8 mouse cellular contexts compared by ENCODE assay signal in genomic region chr6:127034760-127035159, GRCm38 (mm10). TPM values are rescaled to one million over a fixed set of nuclear protein-coding genes. Genes with fewer than 3 reads are reported as not detected.
DNase-seq lines count a peak whose midpoint lies in the region; ATAC-seq and TF ChIP-seq lines count a peak whose summit lies in the region.

No protein-coding gene starts in this region.

- 0 out of 2 replicates have a peak, but pooled peaks have one; percentile 66 for ATAC-seq in forebrain, embryonic 11.5 days (replicated peaks; ENCODE audit: low FRiP score)
- ATAC-seq in hindbrain, postnatal 0 days = no peak
- peak; percentile 96 for ATAC-seq in megakaryocyte progenitor cell, adult 5-6 weeks (replicated peaks; ENCODE audit: poor library complexity)

- DNase-seq in forebrain, embryonic 11.5 days (ENCODE audit: low spot score) = no peak
- DNase-seq in forebrain, embryonic 10.5 days (ENCODE audit: extremely low spot score, low spot score) = no peak
- peak; percentile 55 for DNase-seq in embryonic facial prominence, embryonic 10.5 days (ENCODE audit: low spot score)
- DNase-seq in hindbrain, postnatal 0 days (ENCODE audit: low spot score) = peak; percentile 52
- peak; percentile 52 for DNase-seq in thymus, postnatal 4 days
- no peak for DNase-seq in spleen, postnatal 14 days (ENCODE audit: low spot score in 2 of 2)

- WGBS in forebrain, embryonic 11.5 days = 41% methylated on average over 10 of the region's 10 CpGs
- WGBS in forebrain, embryonic 10.5 days = 40% methylated on average over 10 of the region's 10 CpGs
- WGBS in embryonic facial prominence, embryonic 10.5 days = 39% methylated on average over 10 of the region's 10 CpGs
- 34% methylated on average over 10 of the region's 10 CpGs for WGBS in hindbrain, postnatal 0 days

- no peaks in the 10 kb centered on the region for H3K4me1 ChIP-seq in forebrain, embryonic 11.5 days (replicated peaks; ENCODE audit: control insufficient read depth, insufficient read depth, low read length)
- H3K4me1 ChIP-seq in forebrain, embryonic 10.5 days = peaks cover 3% of the 10 kb centered on the region; the same call in 1 of the 2 replicates
- H3K4me1 ChIP-seq in E14TG2a.4 (replicated peaks; ENCODE audit: low read depth, low read length) = peaks cover 11% of the 10 kb centered on the region
- no peaks in the 10 kb centered on the region; the same call in 1 of the 2 replicates for H3K4me1 ChIP-seq in embryonic facial prominence, embryonic 10.5 days
- H3K4me1 ChIP-seq in hindbrain, postnatal 0 days (ENCODE audit: insufficient read depth, low read length) = no peaks in the 10 kb centered on the region

- no peak overlapping the region for H3K9ac ChIP-seq in forebrain, embryonic 11.5 days (ENCODE audit: low read length)
- no peak overlapping the region for H3K9ac ChIP-seq in hindbrain, postnatal 0 days (replicated peaks; ENCODE audit: low read length)

- peak overlapping the region; percentile 3; the same call in 1 of the 2 replicates for H3K4me2 ChIP-seq in forebrain, embryonic 11.5 days (ENCODE audit: low read depth, low read length, severe bottlenecking)
- 0 out of 2 replicates have a peak overlapping the region, but pooled peaks have one; percentile 22 for H3K4me2 ChIP-seq in hindbrain, postnatal 0 days (ENCODE audit: low read depth, low read length)

- peak; percentile 53 for TF ChIP-seq CTCF in E14TG2a.4 (conservative IDR thresholded peaks at IDR 0.05; ENCODE audit: low read length)
- TF ChIP-seq CTCF in hindbrain, postnatal 0 days (IDR thresholded peaks at IDR 0.05; ENCODE audit: low read depth) = peak; percentile 62

- no peak overlapping the region for H3K4me3 ChIP-seq in forebrain, embryonic 11.5 days (ENCODE audit: low read depth, low read length)
- no peak overlapping the region for H3K4me3 ChIP-seq in forebrain, embryonic 10.5 days
- H3K4me3 ChIP-seq in E14TG2a.4 (replicated peaks; ENCODE audit: low read length) = no peak overlapping the region
- no peak overlapping the region for H3K4me3 ChIP-seq in embryonic facial prominence, embryonic 10.5 days
- no peak overlapping the region for H3K4me3 ChIP-seq in hindbrain, postnatal 0 days (ENCODE audit: low read length)

- no peaks in the 10 kb centered on the region for H3K9me3 ChIP-seq in forebrain, embryonic 11.5 days (ENCODE audit: control insufficient read depth, low read length)
- H3K9me3 ChIP-seq in forebrain, embryonic 10.5 days = no peaks in the 10 kb centered on the region
- H3K9me3 ChIP-seq in E14TG2a.4 (ENCODE audit: low read length) = no peaks in the 10 kb centered on the region
- no peaks in the 10 kb centered on the region for H3K9me3 ChIP-seq in embryonic facial prominence, embryonic 10.5 days
- no peaks in the 10 kb centered on the region for H3K9me3 ChIP-seq in hindbrain, postnatal 0 days (ENCODE audit: low read length)

- no peak overlapping the region for H3K27ac ChIP-seq in forebrain, embryonic 11.5 days (ENCODE audit: low read depth, low read length)
- no peak overlapping the region for H3K27ac ChIP-seq in forebrain, embryonic 10.5 days
- H3K27ac ChIP-seq in embryonic facial prominence, embryonic 10.5 days (replicated peaks) = no peak overlapping the region
- no peak overlapping the region for H3K27ac ChIP-seq in hindbrain, postnatal 0 days

- no peaks in the 10 kb centered on the region for H3K36me3 ChIP-seq in forebrain, embryonic 11.5 days (ENCODE audit: control insufficient read depth, insufficient read depth, low read length)
- no peaks in the 10 kb centered on the region for H3K36me3 ChIP-seq in forebrain, embryonic 10.5 days (replicated peaks)
- H3K36me3 ChIP-seq in E14TG2a.4 (ENCODE audit: insufficient read depth, low read length) = no peaks in the 10 kb centered on the region
- H3K36me3 ChIP-seq in embryonic facial prominence, embryonic 10.5 days (replicated peaks) = no peaks in the 10 kb centered on the region
- no peaks in the 10 kb centered on the region for H3K36me3 ChIP-seq in hindbrain, postnatal 0 days (ENCODE audit: insufficient read depth, low read length)

- H3K27me3 ChIP-seq in forebrain, embryonic 11.5 days (ENCODE audit: control insufficient read depth, insufficient read depth, low read length) = no peaks in the 10 kb centered on the region
- H3K27me3 ChIP-seq in forebrain, embryonic 10.5 days (ENCODE audit: poor library complexity, severe bottlenecking) = no peaks in the 10 kb centered on the region
- H3K27me3 ChIP-seq in E14TG2a.4 (ENCODE audit: insufficient read depth, low read length) = peaks cover 6% of the 10 kb centered on the region
- no peaks in the 10 kb centered on the region for H3K27me3 ChIP-seq in embryonic facial prominence, embryonic 10.5 days (replicated peaks; ENCODE audit: low read depth, poor library complexity, severe bottlenecking)
- no peaks in the 10 kb centered on the region for H3K27me3 ChIP-seq in hindbrain, postnatal 0 days (ENCODE audit: insufficient read depth, low read length)

RNA-seq across cellular contexts. Expression of gene Fgf6, which starts 19.4 kb away (rescaled TPM):
- polyA plus RNA-seq in forebrain, embryonic 11.5 days (2014; fragmentation: Nextera tagmentation; extraction: Ambion mirVana) = not detected in 2 replicates
- polyA plus RNA-seq in forebrain, embryonic 10.5 days (2016; fragmentation: Nextera tagmentation; extraction: Ambion mirVana) = not detected in 2 replicates
- polyA plus RNA-seq in embryonic facial prominence, embryonic 10.5 days (2016; fragmentation: Nextera tagmentation; extraction: Ambion mirVana) = 0.02 TPM in 1 of 2 replicates, not detected in the other
- not detected in 2 replicates for total RNA-seq in hindbrain, postnatal 0 days (2014; rRNA removed)
- not detected in 2 replicates for polyA plus RNA-seq in hindbrain, postnatal 0 days (2015; fragmentation: Nextera tagmentation; extraction: Ambion mirVana)
- total RNA-seq in megakaryocyte progenitor cell, adult 5-6 weeks (2015) = not detected in 2 replicates
- not detected in 2 replicates for total RNA-seq in megakaryocyte progenitor cell, adult 5-6 weeks (2017)

RNA-seq across cellular contexts. Expression of gene Fgf23, which starts 37.9 kb away (rescaled TPM):
- polyA plus RNA-seq in forebrain, embryonic 11.5 days (2014; fragmentation: Nextera tagmentation; extraction: Ambion mirVana) = not detected in 2 replicates
- polyA plus RNA-seq in forebrain, embryonic 10.5 days (2016; fragmentation: Nextera tagmentation; extraction: Ambion mirVana) = 0.14 TPM in 1 of 2 replicates, not detected in the other
- 0.08 and 0.16 TPM in 2 replicates for polyA plus RNA-seq in embryonic facial prominence, embryonic 10.5 days (2016; fragmentation: Nextera tagmentation; extraction: Ambion mirVana)
- 1.8 and 1.9 TPM in 2 replicates for total RNA-seq in hindbrain, postnatal 0 days (2014; rRNA removed)
- 0.28 TPM in 2 replicates for polyA plus RNA-seq in hindbrain, postnatal 0 days (2015; fragmentation: Nextera tagmentation; extraction: Ambion mirVana)
- total RNA-seq in megakaryocyte progenitor cell, adult 5-6 weeks (2015) = not detected in 2 replicates
- not detected in 2 replicates for total RNA-seq in megakaryocyte progenitor cell, adult 5-6 weeks (2017)

Comparison
In these comparisons a context has a peak if more than half of its experiments do, and no peak if none do; other contexts are left out.
1. DNase-seq: peak in embryonic facial prominence, embryonic 10.5 days (single experiment), hindbrain, postnatal 0 days (single experiment) and thymus, postnatal 4 days (single experiment); none in forebrain, embryonic 11.5 days (single experiment), forebrain, embryonic 10.5 days (single experiment) and spleen, postnatal 14 days (0 of 2).